Mouse (Mus musculus) kidney, adult 8-10 months (tissue): ENCODE measurements around the gene Gm5478.
"Not testable (repeated sequence)": the region's sequence is repeated elsewhere in the genome, so short reads cannot be mapped to it uniquely, and the experiment has no call there.

ENCODE experiments used
- DNase-seq, 2 experiments: peaks; one replicate each; pipeline ENCODE4 v3.0.0; 2022

Gm5478 gene

GRCm38 (mm10) chr15:101647280-101647679, at the start of gene Gm5478:
Gene Gm5478, minus strand, starts transcription at chr15:101647380.
- no peak for DNase-seq

- DNase-seq: no peak
These were observed 47.0 kb upstream of the Gm5478 start, which contains the start of gene Krt6a for GRCm38 (mm10) chr15:101694207-101694606. Gene Krt6a, minus strand, starts transcription at chr15:101694307.

- DNase-seq: not testable (repeated sequence)
These were observed 43.3 kb upstream of the Gm5478 start for GRCm38 (mm10) chr15:101690460-101690859.

- DNase-seq: no peak
These were observed 41.0 kb upstream of the Gm5478 start for GRCm38 (mm10) chr15:101688161-101688560.

- no peak for DNase-seq
These were observed 33.0 kb upstream of the Gm5478 start, which contains the start of gene Krt6b for GRCm38 (mm10) chr15:101680187-101680586. Gene Krt6b, minus strand, starts transcription at chr15:101680287.

- no peak for DNase-seq
These were observed 28.8 kb upstream of the Gm5478 start for GRCm38 (mm10) chr15:101675978-101676377.

- DNase-seq: no peak
These were observed 5.6 kb upstream of the Gm5478 start for GRCm38 (mm10) chr15:101652736-101653265.

- DNase-seq: no peak
These were observed 19.3 kb downstream of the Gm5478 start, which contains the start of gene Gm5414 for GRCm38 (mm10) chr15:101627884-101628283. Gene Gm5414, minus strand, starts transcription at chr15:101628188.

- no peak for DNase-seq
These were observed 48.1 kb downstream of the Gm5478 start for GRCm38 (mm10) chr15:101599123-101599522.
